Comparison of ENCODE assay signal across 10 mouse cellular contexts in genomic region chr2:102205672-102206399, GRCm38 (mm10). TPM values are rescaled to one million over a fixed set of nuclear protein-coding genes. Genes with fewer than 3 reads are reported as not detected.
DNase-seq lines count a peak whose midpoint lies in the region; ATAC-seq lines count a peak whose summit lies in the region.
"Had no signal": no experiment of that assay in that cellular context is flagged by ENCODE, and none has a peak within 500 bp of the region (broad histone marks: within the 10 kb centered on the region; RNA-seq: fewer than 3 reads in every experiment).

No protein-coding gene starts in this region.

- no peaks in the 10 kb centered on the region for H3K9me3 ChIP-seq in kidney, embryonic 16.5 days (ENCODE audit: low read length)
- H3K9me3 ChIP-seq in forebrain, embryonic 10.5 days = no peaks in the 10 kb centered on the region
- no peaks in the 10 kb centered on the region for H3K9me3 ChIP-seq in intestine, embryonic 16.5 days (ENCODE audit: control insufficient read depth, low read length)
- no peaks in the 10 kb centered on the region for H3K9me3 ChIP-seq in neural tube, embryonic 14.5 days (ENCODE audit: control insufficient read depth, low read length)

- H3K9ac ChIP-seq in kidney, embryonic 16.5 days (replicated peaks; ENCODE audit: low read length) = 0 out of 2 replicates have a peak overlapping the region, but pooled peaks have one; percentile 1
- peak overlapping the region; percentile 44; the same call in 1 of the 2 replicates for H3K9ac ChIP-seq in intestine, embryonic 16.5 days (ENCODE audit: low read depth, low read length)
- peak overlapping the region; percentile 43; the same call in 1 of the 2 replicates for H3K9ac ChIP-seq in neural tube, embryonic 14.5 days (replicated peaks; ENCODE audit: low read depth, low read length)

- no peak overlapping the region; the same call in 1 of the 2 replicates for H3K4me3 ChIP-seq in kidney, embryonic 16.5 days (ENCODE audit: low read length)
- peak overlapping the region; percentile 32 for H3K4me3 ChIP-seq in forebrain, embryonic 10.5 days
- no peak overlapping the region for H3K4me3 ChIP-seq in intestine, embryonic 16.5 days (ENCODE audit: low read length)
- no peak overlapping the region; the same call in 1 of the 2 replicates for H3K4me3 ChIP-seq in neural tube, embryonic 14.5 days (ENCODE audit: low read depth, low read length)

- intact Hi-C loops in left cerebral cortex, postnatal 10 days (cut with DNase I) = no loop called here

- H3K27ac ChIP-seq in kidney, embryonic 16.5 days (ENCODE audit: low read length) = no peak overlapping the region
- H3K27ac ChIP-seq in forebrain, embryonic 10.5 days = 0 out of 2 replicates have a peak overlapping the region, but pooled peaks have one; percentile 40
- no peak overlapping the region for H3K27ac ChIP-seq in intestine, embryonic 16.5 days (ENCODE audit: low read length)
- peak overlapping the region; percentile 62 for H3K27ac ChIP-seq in neural tube, embryonic 14.5 days (ENCODE audit: low read depth, low read length)

- no peaks in the 10 kb centered on the region for H3K36me3 ChIP-seq in kidney, embryonic 16.5 days (ENCODE audit: insufficient read depth, low read length)
- H3K36me3 ChIP-seq in forebrain, embryonic 10.5 days (replicated peaks) = no peaks in the 10 kb centered on the region
- H3K36me3 ChIP-seq in intestine, embryonic 16.5 days (ENCODE audit: control insufficient read depth, insufficient read depth, low read length) = no peaks in the 10 kb centered on the region
- H3K36me3 ChIP-seq in neural tube, embryonic 14.5 days (ENCODE audit: control insufficient read depth, insufficient read depth, low read length) = no peaks in the 10 kb centered on the region

- DNase-seq in kidney, adult 8-10 months = no peak
- DNase-seq in forebrain, embryonic 10.5 days (ENCODE audit: extremely low spot score, low spot score) = no peak
- no peak for DNase-seq in left cerebral cortex, postnatal 10 days (ENCODE audit: extremely low spot score in 1 of 2, low spot score in 2 of 2)
- no peak for DNase-seq in cerebellum, postnatal 14 days
- DNase-seq in layer of hippocampus, postnatal 14 days (ENCODE audit: low spot score in 2 of 2) = no peak
- DNase-seq: thymus, adult 2 months had no signal

- peak overlapping the region; percentile 35 for H3K4me2 ChIP-seq in kidney, embryonic 16.5 days (replicated peaks; ENCODE audit: low read depth, low read length)
- H3K4me2 ChIP-seq in intestine, embryonic 16.5 days (ENCODE audit: low read depth, low read length) = no peak overlapping the region; the same call in 1 of the 2 replicates
- H3K4me2 ChIP-seq in neural tube, embryonic 14.5 days (ENCODE audit: low read depth, low read length) = peak overlapping the region; percentile 29; the same call in 1 of the 2 replicates

- peaks cover 12% of the 10 kb centered on the region; the same call in 1 of the 2 replicates for H3K27me3 ChIP-seq in kidney, embryonic 16.5 days (ENCODE audit: insufficient read depth, low read length)
- H3K27me3 ChIP-seq in forebrain, embryonic 10.5 days (ENCODE audit: poor library complexity, severe bottlenecking) = peaks cover 35% of the 10 kb centered on the region
- no peaks in the 10 kb centered on the region for H3K27me3 ChIP-seq in intestine, embryonic 16.5 days (replicated peaks; ENCODE audit: control insufficient read depth, insufficient read depth, low read length)
- no peaks in the 10 kb centered on the region for H3K27me3 ChIP-seq in neural tube, embryonic 14.5 days (ENCODE audit: control insufficient read depth, insufficient read depth, low read length)

- no peak for ATAC-seq in kidney, embryonic 16.5 days (ENCODE audit: low FRiP score, low TSS enrichment)
- no peak for ATAC-seq in intestine, embryonic 16.5 days
- peak; percentile 52; the same call in 1 of the 2 replicates for ATAC-seq in neural tube, embryonic 14.5 days (ENCODE audit: low read depth)
- ATAC-seq: CD4-positive, CD25-positive, alpha-beta regulatory T cell, adult 4 months had no signal

- peaks cover 16% of the 10 kb centered on the region; the same call in 1 of the 2 replicates for H3K4me1 ChIP-seq in kidney, embryonic 16.5 days (ENCODE audit: insufficient read depth, low read length)
- H3K4me1 ChIP-seq in forebrain, embryonic 10.5 days = peaks cover 23% of the 10 kb centered on the region
- H3K4me1 ChIP-seq in intestine, embryonic 16.5 days (ENCODE audit: control insufficient read depth, insufficient read depth, low read length) = 0 out of 2 replicates have a peak, but pooled peaks cover 3% of the 10 kb centered on the region
- peaks cover 12% of the 10 kb centered on the region; the same call in 1 of the 2 replicates for H3K4me1 ChIP-seq in neural tube, embryonic 14.5 days (ENCODE audit: control insufficient read depth, insufficient read depth, low read length)

- 7% methylated on average over 14 of the region's 14 CpGs for WGBS in kidney, embryonic 16.5 days
- WGBS in forebrain, embryonic 10.5 days = 6% methylated on average over 14 of the region's 14 CpGs
- 9% methylated on average over 14 of the region's 14 CpGs for WGBS in intestine, embryonic 16.5 days
- WGBS in neural tube, embryonic 14.5 days = 5% methylated on average over 14 of the region's 14 CpGs

RNA-seq across cellular contexts. Expression of gene Ldlrad3, which starts 19.7 kb away (rescaled TPM):
- 38.3 and 42.5 TPM in 2 replicates for polyA plus RNA-seq in kidney, embryonic 16.5 days (2015; fragmentation: Nextera tagmentation; extraction: Ambion mirVana)
- polyA plus RNA-seq in forebrain, embryonic 10.5 days (2016; fragmentation: Nextera tagmentation; extraction: Ambion mirVana) = 53.1 and 54.6 TPM in 2 replicates
- polyA plus RNA-seq in intestine, embryonic 16.5 days (2015; fragmentation: Nextera tagmentation; extraction: Ambion mirVana) = 17.9 and 18.8 TPM in 2 replicates
- polyA plus RNA-seq in neural tube, embryonic 14.5 days (2014; fragmentation: Nextera tagmentation; extraction: Ambion mirVana) = 30.0 and 48.5 TPM in 2 replicates
- total RNA-seq in left cerebral cortex, postnatal 10 days (2021) = 10 to 100 TPM; 12.5 to 13.1 TPM
- 10 to 100 TPM; 10.5 to 12.2 TPM for total RNA-seq in layer of hippocampus, postnatal 14 days (2021)

Comparison
In these comparisons a context has a peak if more than half of its experiments do, and no peak if none do; other contexts are left out.
1. H3K27ac ChIP-seq: peak in forebrain, embryonic 10.5 days (single experiment) and neural tube, embryonic 14.5 days (single experiment); none in kidney, embryonic 16.5 days (single experiment) and intestine, embryonic 16.5 days (single experiment).
2. Peak in every context shown above with its lines, with median percentiles within 50 percentile points of each other: H3K9ac ChIP-seq.